Mouse (Mus musculus) forebrain, postnatal 0 days (tissue): ENCODE data around the gene Auh. TPM values are rescaled to one million over a fixed set of nuclear protein-coding genes. Genes with fewer than 3 reads are reported as not detected.

ENCODE experiments used
- ATAC-seq: fragments of 200-750 bp; cut with Nextera tagmentation; 2 replicates; pipeline ENCODE4 v1.8.0; 2017; ENCODE audit warnings: mild to moderate bottlenecking, moderate library complexity
- DNase-seq: peaks from one replicate; pipeline ENCODE4 v3.0.0-alpha.2; 2015
- H3K27ac ChIP-seq: fragments of 300-500 bp; sonication (generic); 2 replicates; pipeline ENCODE4 v1.5.1; 2014; ENCODE audit warnings: low read depth, mild to moderate bottlenecking, antibody characterized with exemption, low read length, moderate library complexity, mixed read lengths
- H3K27me3 ChIP-seq: fragments of 300-500 bp; sonication (generic); 2 replicates; pipeline ENCODE4 v1.6.1; 2014; ENCODE audit warnings: mild to moderate bottlenecking, low read length, mixed read lengths; ENCODE audit not compliant: insufficient read depth
- H3K36me3 ChIP-seq: fragments of 300-500 bp; sonication (generic); 2 replicates; pipeline ENCODE4 v1.6.1; 2014; ENCODE audit warnings: mild to moderate bottlenecking, moderate library complexity; ENCODE audit not compliant: insufficient read depth
- H3K4me1 ChIP-seq: fragments of 300-500 bp; sonication (generic); 2 replicates; pipeline ENCODE4 v1.6.1; 2014; ENCODE audit warnings: antibody characterized with exemption; ENCODE audit not compliant: insufficient read depth
- H3K4me2 ChIP-seq: fragments of 300-500 bp; sonication (generic); 2 replicates; pipeline ENCODE4 v1.6.1; 2014; ENCODE audit warnings: low read depth, mild to moderate bottlenecking, moderate library complexity
- H3K4me3 ChIP-seq: fragments of 300-500 bp; sonication (generic); 2 replicates; pipeline ENCODE4 v1.5.1; 2014; ENCODE audit warnings: low read depth, low read length, mixed read lengths
- H3K9ac ChIP-seq: fragments of 300-500 bp; sonication (generic); 2 replicates; pipeline ENCODE4 v1.6.1; 2014; ENCODE audit warnings: mild to moderate bottlenecking
- H3K9me3 ChIP-seq: fragments of 300-500 bp; sonication (generic); 2 replicates; pipeline ENCODE4 v1.6.1; 2016; ENCODE audit warnings: low read length
- CTCF ChIP-seq: sonication (generic); IDR thresholded peaks from 2 replicates; pipeline ENCODE4 v1.5.1; 2016; ENCODE audit warnings: antibody characterized with exemption, control low read depth, low read depth
- WGBS: fragments of 180-500 bp; shearing (Covaris S2); extraction: QIAGEN DNeasy Blood & Tissue Kit; methylation state at CpG from one replicate; pipeline ENCODE4 v1.1.7; 2014; 5-methylcytosine and 5-hydroxymethylcytosine counted together
- polyA plus RNA-seq: library from polyadenylated mRNA; unstranded; fragments of >200 nt; fragmentation: Nextera tagmentation; extraction: Ambion mirVana; gene quantifications from 2 replicates; pipeline ENCODE4 v1.2.1, GENCODE M21; 2015
- total RNA-seq: library from RNA; depleted of rRNA; stranded (reverse); fragments of >200 nt; gene quantifications from 2 replicates; pipeline ENCODE4 v1.2.3, GENCODE M21; 2014

The Auh gene
- total and polyA plus RNA-seq, 2 experiments from 2014 or later: 50.3 to 58.7 TPM

- Histone ChIP-seq H3K27me3 (no peaks in the 10 kb centered on the region), H3K4me2 (no peak overlapping the region), H3K4me3 (no peak overlapping the region), H3K36me3 (peaks cover 2% of the 10 kb centered on the region; the same call in 1 of the 2 replicates), H3K9me3 (no peaks in the 10 kb centered on the region), H3K27ac (no peak overlapping the region), H3K9ac (no peak overlapping the region), H3K4me1 (peaks cover 10% of the 10 kb centered on the region)
- no peak for TF ChIP-seq CTCF
- 85% methylated on average over 5 of the region's 5 CpGs for WGBS
- no peak for DNase-seq
- ATAC-seq: no peak
Observed at GRCm38 (mm10) chr13:52924457-52924856, 5.0 kb downstream of the Auh start.

GRCm38 (mm10) chr13:52921966-52922365 lies 7.5 kb downstream of the Auh start:
- TF ChIP-seq CTCF: no peak
- H3K9me3 ChIP-seq: no peaks in the 10 kb centered on the region
- no peak for DNase-seq
- peaks cover 2% of the 10 kb centered on the region; the same call in 1 of the 2 replicates for H3K36me3 ChIP-seq
- H3K4me2 ChIP-seq: no peak overlapping the region
- H3K27me3 ChIP-seq: no peaks in the 10 kb centered on the region
- H3K9ac ChIP-seq: no peak overlapping the region
- H3K4me3 ChIP-seq: no peak overlapping the region
- 92% methylated on average over 8 of the region's 8 CpGs for WGBS
- no peak overlapping the region for H3K27ac ChIP-seq
- no peaks in the 10 kb centered on the region for H3K4me1 ChIP-seq
- no peak for ATAC-seq

- ATAC-seq (no peak), DNase-seq (no peak)
- Histone ChIP-seq H3K9me3 (no peaks in the 10 kb centered on the region), H3K27ac (no peak overlapping the region), H3K27me3 (no peaks in the 10 kb centered on the region), H3K4me3 (no peak overlapping the region), H3K4me2 (no peak overlapping the region), H3K36me3 (peaks cover 2% of the 10 kb centered on the region; the same call in 1 of the 2 replicates), H3K4me1 (no peaks in the 10 kb centered on the region), H3K9ac (no peak overlapping the region)
- 81% methylated on average over 7 of the region's 7 CpGs for WGBS
- TF ChIP-seq CTCF: no peak
Observed at GRCm38 (mm10) chr13:52921065-52921825, 8.2 kb downstream of the Auh start.

- Histone ChIP-seq H3K9me3 (no peaks in the 10 kb centered on the region), H3K36me3 (peaks cover 2% of the 10 kb centered on the region; the same call in 1 of the 2 replicates), H3K4me1 (no peaks in the 10 kb centered on the region), H3K4me3 (no peak overlapping the region), H3K27ac (no peak overlapping the region), H3K4me2 (no peak overlapping the region), H3K9ac (no peak overlapping the region), H3K27me3 (no peaks in the 10 kb centered on the region)
- TF ChIP-seq CTCF: no peak
- ATAC-seq: no peak
- WGBS: 88% methylated on average over 10 of the region's 10 CpGs
- no peak for DNase-seq
Observed at GRCm38 (mm10) chr13:52919790-52920352, 9.6 kb downstream of the Auh start.

GRCm38 (mm10) chr13:52918333-52918732 lies 11.1 kb downstream of the Auh start:
- no peak for DNase-seq

GRCm38 (mm10) chr13:52914591-52915110 lies 14.8 kb downstream of the Auh start:
- 63% methylated on average over 19 of the region's 19 CpGs for WGBS
- Histone ChIP-seq H3K9ac (no peak overlapping the region), H3K4me1 (no peaks in the 10 kb centered on the region), H3K4me3 (no peak overlapping the region), H3K27me3 (no peaks in the 10 kb centered on the region), H3K4me2 (no peak overlapping the region), H3K36me3 (peaks cover 16% of the 10 kb centered on the region; the same call in 1 of the 2 replicates), H3K9me3 (no peaks in the 10 kb centered on the region), H3K27ac (no peak overlapping the region)
- TF ChIP-seq CTCF: no peak
- DNase-seq (peak; percentile 16), ATAC-seq (no peak)

More at GRCm38 (mm10) chr13:52918333-52918732, 11.1 kb downstream of the Auh start:
- H3K9ac ChIP-seq: no peak overlapping the region
- WGBS: 92% methylated on average over 5 of the region's 5 CpGs
- H3K27ac ChIP-seq: no peak overlapping the region
- no peak overlapping the region for H3K4me2 ChIP-seq
- H3K9me3 ChIP-seq: no peaks in the 10 kb centered on the region
- no peak for ATAC-seq
- H3K27me3 ChIP-seq: no peaks in the 10 kb centered on the region
- peaks cover 2% of the 10 kb centered on the region; the same call in 1 of the 2 replicates for H3K36me3 ChIP-seq
- TF ChIP-seq CTCF: no peak
- H3K4me3 ChIP-seq: no peak overlapping the region
- H3K4me1 ChIP-seq: no peaks in the 10 kb centered on the region

- no peak for TF ChIP-seq CTCF
- WGBS: 71% methylated on average over 7 of the region's 7 CpGs
- Histone ChIP-seq H3K27me3 (no peaks in the 10 kb centered on the region), H3K9ac (no peak overlapping the region), H3K36me3 (peaks cover 17% of the 10 kb centered on the region; the same call in 1 of the 2 replicates), H3K9me3 (no peaks in the 10 kb centered on the region), H3K4me2 (no peak overlapping the region), H3K27ac (no peak overlapping the region), H3K4me1 (no peaks in the 10 kb centered on the region), H3K4me3 (no peak overlapping the region)
- DNase-seq (no peak), ATAC-seq (no peak)
Observed at GRCm38 (mm10) chr13:52913926-52914325, 15.6 kb downstream of the Auh start.
